Mouse (Mus musculus) kidney, embryonic 14.5 days (tissue): ENCODE data around the gene Cdc25b. TPM values are rescaled to one million over a fixed set of nuclear protein-coding genes. Genes with fewer than 3 reads are reported as not detected.

Experiments
- ATAC-seq: fragments of 200-750 bp; cut with Nextera tagmentation; 2 replicates; pipeline ENCODE4 v1.8.0; 2017; ENCODE audit warnings: moderate number of reproducible peaks, mild to moderate bottlenecking, moderate TSS enrichment, moderate library complexity; ENCODE audit not compliant: low FRiP score, low TSS enrichment
- H3K27ac ChIP-seq: fragments of 300-500 bp; sonication (generic); 2 replicates; pipeline ENCODE4 v1.5.1; 2014; ENCODE audit warnings: low read depth, mild to moderate bottlenecking, low read length, moderate library complexity, mixed read lengths
- H3K27me3 ChIP-seq: fragments of 300-500 bp; sonication (generic); 2 replicates; pipeline ENCODE4 v1.6.1; 2014; ENCODE audit warnings: mild to moderate bottlenecking, low read length; ENCODE audit not compliant: control insufficient read depth, insufficient read depth
- H3K36me3 ChIP-seq: fragments of 300-500 bp; sonication (generic); 2 replicates; pipeline ENCODE4 v1.6.1; 2014; ENCODE audit warnings: low read length, mixed read lengths; ENCODE audit not compliant: control insufficient read depth, insufficient read depth
- H3K4me1 ChIP-seq: fragments of 300-500 bp; sonication (generic); 2 replicates; pipeline ENCODE4 v1.6.1; 2014; ENCODE audit warnings: low read length, mixed read lengths; ENCODE audit not compliant: control insufficient read depth, insufficient read depth
- H3K4me2 ChIP-seq: fragments of 300-500 bp; sonication (generic); replicated peaks from 2 replicates; pipeline ENCODE4 v1.6.1; 2014; ENCODE audit warnings: low read depth, mild to moderate bottlenecking, low read length
- H3K4me3 ChIP-seq: fragments of 300-500 bp; sonication (generic); 2 replicates; pipeline ENCODE4 v1.5.1; 2014; ENCODE audit warnings: mild to moderate bottlenecking, low read length
- H3K9ac ChIP-seq: fragments of 300-500 bp; sonication (generic); 2 replicates; pipeline ENCODE4 v1.6.1; 2014; ENCODE audit warnings: low read depth, mild to moderate bottlenecking, low read length, moderate library complexity
- H3K9me3 ChIP-seq: fragments of 300-500 bp; sonication (generic); 2 replicates; pipeline ENCODE4 v1.6.1; 2016; ENCODE audit warnings: low read length; ENCODE audit not compliant: control insufficient read depth
- WGBS: fragments of 180-500 bp; shearing (Covaris S2); extraction: QIAGEN DNeasy Blood & Tissue Kit; methylation state at CpG from one replicate; pipeline ENCODE4 v1.1.7; 2014; 5-methylcytosine and 5-hydroxymethylcytosine counted together
- polyA plus RNA-seq: library from polyadenylated mRNA; unstranded; fragments of >200 nt; fragmentation: Nextera tagmentation; extraction: Ambion mirVana; gene quantifications from 2 replicates; pipeline ENCODE4 v1.2.1, GENCODE M21; 2014

Gene Cdc25b
- polyA plus RNA-seq, 1 experiment from 2014 or later: 55.7 TPM

GRCm38 (mm10) chr2:131170936-131171335 is 15.8 kb upstream of the Cdc25b start:
- H3K27me3 ChIP-seq: peaks cover 39% of the 10 kb centered on the region
- H3K4me2 ChIP-seq: peak overlapping the region; percentile 43
- no peaks in the 10 kb centered on the region for H3K36me3 ChIP-seq
- ATAC-seq: no peak
- H3K27ac ChIP-seq: no peak overlapping the region
- H3K9me3 ChIP-seq: no peaks in the 10 kb centered on the region
- peaks cover 12% of the 10 kb centered on the region for H3K4me1 ChIP-seq
- H3K4me3 ChIP-seq: peak overlapping the region; percentile 28; the same call in 1 of the 2 replicates
- WGBS: 12% methylated on average over 9 of the region's 9 CpGs
- peak overlapping the region; percentile 32; the same call in 1 of the 2 replicates for H3K9ac ChIP-seq

- WGBS: 2% methylated on average over 43 of the region's 43 CpGs
- H3K4me1 ChIP-seq: peaks cover 19% of the 10 kb centered on the region
- peak overlapping the region; percentile 43 for H3K4me2 ChIP-seq
- peaks cover 2% of the 10 kb centered on the region; the same call in 1 of the 2 replicates for H3K36me3 ChIP-seq
- peaks cover 39% of the 10 kb centered on the region for H3K27me3 ChIP-seq
- peak overlapping the region; percentile 32 for H3K9ac ChIP-seq
- H3K4me3 ChIP-seq: peak overlapping the region; percentile 28
- H3K9me3 ChIP-seq: no peaks in the 10 kb centered on the region
- no peak overlapping the region for H3K27ac ChIP-seq
- no peak; the same call in 1 of the 2 replicates for ATAC-seq
Measured at GRCm38 (mm10) chr2:131171401-131172104, 15.2 kb upstream of the Cdc25b start.

- ATAC-seq: no peak
- Histone ChIP-seq H3K4me2 (no peak overlapping the region), H3K36me3 (peaks cover 4% of the 10 kb centered on the region; the same call in 1 of the 2 replicates), H3K4me1 (peaks cover 26% of the 10 kb centered on the region), H3K27ac (no peak overlapping the region), H3K27me3 (peaks cover 39% of the 10 kb centered on the region), H3K9ac (no peak overlapping the region), H3K4me3 (no peak overlapping the region), H3K9me3 (no peaks in the 10 kb centered on the region)
- WGBS: 42% methylated on average over 9 of the region's 9 CpGs
Measured at GRCm38 (mm10) chr2:131172322-131172721, 14.4 kb upstream of the Cdc25b start.

- Histone ChIP-seq H3K9ac (peak overlapping the region; percentile 37; the same call in 1 of the 2 replicates), H3K27ac (no peak overlapping the region)
- ATAC-seq: peak; percentile 11; the same call in 1 of the 2 replicates
Measured at GRCm38 (mm10) chr2:131174700-131175099, 12.0 kb upstream of the Cdc25b start.

GRCm38 (mm10) chr2:131175286-131175944 is 11.3 kb upstream of the Cdc25b start:
- H3K9me3 ChIP-seq: no peaks in the 10 kb centered on the region
- H3K4me1 ChIP-seq: peaks cover 46% of the 10 kb centered on the region
- H3K4me2 ChIP-seq: no peak overlapping the region
- H3K36me3 ChIP-seq: peaks cover 12% of the 10 kb centered on the region; the same call in 1 of the 2 replicates
- ATAC-seq: no peak
- no peak overlapping the region; the same call in 1 of the 2 replicates for H3K27ac ChIP-seq
- H3K9ac ChIP-seq: no peak overlapping the region
- 70% methylated on average over 3 of the region's 3 CpGs for WGBS
- peaks cover 36% of the 10 kb centered on the region for H3K27me3 ChIP-seq
- no peak overlapping the region for H3K4me3 ChIP-seq

More at GRCm38 (mm10) chr2:131174700-131175099, 12.0 kb upstream of the Cdc25b start:
- peaks cover 46% of the 10 kb centered on the region for H3K4me1 ChIP-seq
- H3K4me2 ChIP-seq: peak overlapping the region; percentile 86
- peak overlapping the region; percentile 37 for H3K4me3 ChIP-seq
- no peaks in the 10 kb centered on the region for H3K9me3 ChIP-seq
- 7% methylated on average over 11 of the region's 11 CpGs for WGBS
- H3K36me3 ChIP-seq: peaks cover 12% of the 10 kb centered on the region; the same call in 1 of the 2 replicates
- H3K27me3 ChIP-seq: peaks cover 39% of the 10 kb centered on the region

GRCm38 (mm10) chr2:131175945-131176309 is 10.8 kb upstream of the Cdc25b start:
- Histone ChIP-seq H3K27ac (no peak overlapping the region; the same call in 1 of the 2 replicates), H3K4me2 (no peak overlapping the region), H3K9ac (no peak overlapping the region), H3K9me3 (no peaks in the 10 kb centered on the region), H3K36me3 (peaks cover 12% of the 10 kb centered on the region; the same call in 1 of the 2 replicates), H3K4me3 (no peak overlapping the region), H3K27me3 (peaks cover 31% of the 10 kb centered on the region), H3K4me1 (peaks cover 46% of the 10 kb centered on the region)
- 94% methylated on average over 1 of the region's 1 CpGs for WGBS
- ATAC-seq: no peak

- Histone ChIP-seq H3K4me1 (peaks cover 43% of the 10 kb centered on the region), H3K4me3 (no peak overlapping the region), H3K36me3 (peaks cover 12% of the 10 kb centered on the region; the same call in 1 of the 2 replicates), H3K4me2 (no peak overlapping the region; the same call in 1 of the 2 replicates), H3K27ac (no peak overlapping the region; the same call in 1 of the 2 replicates), H3K9ac (no peak overlapping the region), H3K27me3 (peaks cover 25% of the 10 kb centered on the region), H3K9me3 (no peaks in the 10 kb centered on the region)
- WGBS: 56% methylated on average over 5 of the region's 5 CpGs
- ATAC-seq: no peak
Measured at GRCm38 (mm10) chr2:131176491-131176890, 10.3 kb upstream of the Cdc25b start.

GRCm38 (mm10) chr2:131177932-131178331 is 8.8 kb upstream of the Cdc25b start:
- no peak for ATAC-seq
- Histone ChIP-seq H3K9ac (peak overlapping the region; percentile 90; the same call in 1 of the 2 replicates), H3K36me3 (peaks cover 12% of the 10 kb centered on the region; the same call in 1 of the 2 replicates), H3K4me2 (peak overlapping the region; percentile 97), H3K4me3 (peak overlapping the region; percentile 75), H3K4me1 (peaks cover 42% of the 10 kb centered on the region), H3K27me3 (peaks cover 13% of the 10 kb centered on the region), H3K9me3 (no peaks in the 10 kb centered on the region), H3K27ac (no peak overlapping the region)
- 81% methylated on average over 9 of the region's 9 CpGs for WGBS
